12 mouse cellular contexts compared by ENCODE assay signal in the genomic region with DNA sequence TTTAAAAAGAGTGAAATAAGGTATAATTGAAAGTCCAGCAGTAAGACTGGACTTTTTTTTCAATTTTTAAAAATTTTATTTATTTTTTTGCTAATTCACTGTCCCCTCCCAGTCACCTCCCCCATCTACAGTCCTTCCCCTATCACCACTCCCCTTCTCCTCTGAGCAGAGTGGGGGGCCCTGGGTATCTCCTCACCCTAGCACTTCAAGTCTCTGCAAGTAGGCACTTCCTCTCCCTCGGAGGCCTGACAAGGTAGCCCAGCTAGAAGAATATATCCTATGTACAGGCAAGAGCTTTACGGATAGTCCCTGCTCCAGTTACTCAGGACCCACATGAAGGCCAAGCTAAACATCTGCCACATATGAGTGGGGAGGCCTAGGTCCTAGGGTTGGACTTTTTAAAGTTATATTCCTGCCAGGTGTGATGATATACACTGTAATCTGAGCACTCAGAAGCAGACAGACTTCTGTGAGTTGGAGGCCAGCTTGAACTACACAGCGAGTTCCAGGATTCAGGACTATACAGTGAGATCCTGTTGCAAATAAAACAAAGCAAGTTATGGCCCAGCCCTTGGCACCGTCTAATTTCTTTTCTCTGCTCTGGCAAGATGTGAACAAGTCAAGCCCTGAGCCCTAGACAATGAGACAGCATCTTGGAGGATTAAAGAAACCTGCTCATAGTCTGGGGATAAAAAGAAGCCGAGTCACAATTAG.
"Had no signal": no experiment of that assay in that cellular context is flagged by ENCODE, and none has a peak within 500 bp of the region (broad histone marks: within the 10 kb centered on the region; RNA-seq: fewer than 3 reads in every experiment).

No protein-coding gene starts in this region.

- DNase-seq: right cerebral cortex, postnatal 25 days; thymus, adult 2 months; thymus, postnatal 25 days had no signal

- ATAC-seq: inflammation-experienced regulatory T-cells, adult 6 months; intestine, postnatal 0 days; liver, embryonic 12.5 days; lung, postnatal 0 days; midbrain, embryonic 16.5 days had no signal

- H3K27ac ChIP-seq: kidney, postnatal 0 days; layer of hippocampus, adult 2 months; limb, embryonic 15.5 days; liver, embryonic 12.5 days; midbrain, embryonic 12.5 days had no signal

- H3K4me2 ChIP-seq: limb, embryonic 15.5 days; liver, embryonic 12.5 days; midbrain, embryonic 12.5 days had no signal

- H3K27me3 ChIP-seq: limb, embryonic 15.5 days; liver, embryonic 12.5 days; midbrain, embryonic 12.5 days had no signal

- H3K9ac ChIP-seq: limb, embryonic 15.5 days; liver, embryonic 12.5 days; midbrain, embryonic 12.5 days had no signal

- H3K36me3 ChIP-seq: limb, embryonic 15.5 days; liver, embryonic 12.5 days; midbrain, embryonic 12.5 days had no signal

- H3K4me3 ChIP-seq: layer of hippocampus, adult 2 months; limb, embryonic 15.5 days; liver, embryonic 12.5 days; midbrain, embryonic 12.5 days had no signal

- H3K9me3 ChIP-seq: limb, embryonic 15.5 days; liver, embryonic 12.5 days; midbrain, embryonic 12.5 days had no signal

- H3K4me1 ChIP-seq: liver, embryonic 12.5 days; midbrain, embryonic 12.5 days had no signal
